Mouse (Mus musculus): Measurements from ENCODE around the gene Vars. TPM values are rescaled to one million over a fixed set of nuclear protein-coding genes. Genes with fewer than 3 reads are reported as not detected.

Gene Vars
- polyA plus RNA-seq, 1 experiment, result 43.7 TPM

GRCm38 (mm10) chr17:35016376-35016775, 15.6 kb downstream of the Vars start, which contains the start of gene Vwa7:
Vwa7 (plus strand) TSS chr17:35016579.
- H3K4me3 ChIP-seq (ENCODE audit: insufficient read depth, low read length), result no peak within 1 kb of the TSS
- no peak for TF ChIP-seq CTCF (IDR thresholded peaks at IDR 0.05; ENCODE audit: extremely low read depth, insufficient read depth, low read length)
- no peak for TF ChIP-seq POLR2A (IDR thresholded peaks at IDR 0.05; ENCODE audit: extremely low read depth, insufficient read depth, low read length)
- no peaks in the 10 kb centered on the region for H3K4me1 ChIP-seq (ENCODE audit: control insufficient read depth, insufficient read depth, low read length)
- no peak within 1 kb of the TSS for H3K27ac ChIP-seq (ENCODE audit: insufficient read depth, low read length)

DNA sequence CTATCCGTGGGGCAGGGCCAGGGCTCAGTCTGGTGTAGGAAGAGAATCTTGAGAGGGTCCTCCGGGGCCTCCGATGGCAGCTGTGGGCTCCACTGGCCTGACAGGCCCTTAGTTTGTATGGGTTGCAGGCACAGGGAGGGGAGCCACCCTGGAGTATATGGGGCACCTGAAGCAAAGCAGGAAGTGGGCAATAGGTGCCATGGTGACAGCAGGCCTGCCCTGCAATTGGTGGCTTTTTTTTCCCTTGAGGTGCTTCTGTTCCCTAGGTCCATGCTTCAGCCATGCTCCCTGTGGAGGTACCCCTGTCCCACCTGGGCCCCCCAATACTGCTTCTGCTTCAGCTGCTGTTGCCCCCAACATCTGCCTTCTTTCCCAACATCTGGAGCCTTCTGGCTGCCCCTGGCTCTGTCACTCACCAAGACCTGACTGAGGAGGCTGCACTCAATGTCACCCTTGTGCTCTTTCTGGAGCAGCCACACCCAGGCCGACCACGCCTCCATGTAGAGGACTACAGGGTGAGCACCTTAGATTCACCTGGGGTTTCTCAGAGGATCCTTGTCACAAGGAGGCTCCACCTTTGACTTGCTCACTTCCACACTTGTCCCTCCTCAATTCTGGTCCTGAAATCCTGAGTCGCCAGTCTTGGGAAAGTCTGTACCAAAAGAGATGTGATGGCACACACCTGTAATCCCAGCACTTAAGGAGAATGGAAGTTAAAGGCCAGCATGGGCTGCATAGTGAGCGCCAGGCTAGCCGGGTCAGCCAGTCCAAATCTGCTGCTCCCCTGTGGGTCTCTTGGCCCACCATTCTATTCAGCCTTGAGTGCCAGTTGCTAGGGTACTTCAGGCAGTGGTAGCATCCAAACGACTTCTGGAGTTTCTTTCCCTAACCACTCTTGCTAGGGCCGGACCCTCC, 16.3 kb downstream of the Vars start:
- no peak for TF ChIP-seq CTCF (IDR thresholded peaks at IDR 0.05; ENCODE audit: extremely low read depth, insufficient read depth, low read length)
- TF ChIP-seq POLR2A (IDR thresholded peaks at IDR 0.05; ENCODE audit: extremely low read depth, insufficient read depth, low read length), result no peak
- no peaks in the 10 kb centered on the region for H3K4me1 ChIP-seq (ENCODE audit: control insufficient read depth, insufficient read depth, low read length)
- H3K27ac ChIP-seq (ENCODE audit: insufficient read depth, low read length), result no peak overlapping the region
- H3K4me3 ChIP-seq (ENCODE audit: insufficient read depth, low read length), result no peak overlapping the region

GRCm38 (mm10) chr17:35017706-35018030, 16.9 kb downstream of the Vars start:
- Histone ChIP-seq H3K27ac (ENCODE audit: insufficient read depth, low read length) (no peak overlapping the region), H3K4me1 (ENCODE audit: control insufficient read depth, insufficient read depth, low read length) (no peaks in the 10 kb centered on the region), H3K4me3 (ENCODE audit: insufficient read depth, low read length) (no peak overlapping the region)
- TF ChIP-seq POLR2A (IDR thresholded peaks at IDR 0.05; ENCODE audit: extremely low read depth, insufficient read depth, low read length) (no peak), CTCF (IDR thresholded peaks at IDR 0.05; ENCODE audit: extremely low read depth, insufficient read depth, low read length) (no peak)

DNA sequence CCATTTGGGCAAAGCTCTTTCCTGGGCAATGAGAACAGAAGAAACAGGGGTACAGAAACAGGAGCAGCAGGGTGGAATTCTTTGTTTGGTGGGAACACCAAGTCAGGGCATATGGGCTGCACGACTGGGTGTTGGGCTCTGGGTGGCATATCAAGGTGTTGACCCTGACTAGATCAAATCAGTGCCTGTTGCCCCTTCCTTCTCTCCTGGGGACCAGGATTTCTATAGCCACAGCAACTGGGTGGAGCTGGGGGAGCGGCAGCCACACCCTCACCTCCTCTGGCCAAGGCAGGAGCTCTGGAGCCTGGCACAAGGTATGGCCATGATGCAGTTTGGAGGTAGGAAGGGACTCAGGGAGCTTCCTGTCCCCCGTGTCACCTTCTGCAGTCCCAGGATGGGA, 17.4 kb downstream of the Vars start:
- TF ChIP-seq CTCF (IDR thresholded peaks at IDR 0.05; ENCODE audit: extremely low read depth, insufficient read depth, low read length), result no peak
- no peak for TF ChIP-seq POLR2A (IDR thresholded peaks at IDR 0.05; ENCODE audit: extremely low read depth, insufficient read depth, low read length)
- Histone ChIP-seq H3K27ac (ENCODE audit: insufficient read depth, low read length) (no peak overlapping the region), H3K4me1 (ENCODE audit: control insufficient read depth, insufficient read depth, low read length) (no peaks in the 10 kb centered on the region), H3K4me3 (ENCODE audit: insufficient read depth, low read length) (no peak overlapping the region)

DNA sequence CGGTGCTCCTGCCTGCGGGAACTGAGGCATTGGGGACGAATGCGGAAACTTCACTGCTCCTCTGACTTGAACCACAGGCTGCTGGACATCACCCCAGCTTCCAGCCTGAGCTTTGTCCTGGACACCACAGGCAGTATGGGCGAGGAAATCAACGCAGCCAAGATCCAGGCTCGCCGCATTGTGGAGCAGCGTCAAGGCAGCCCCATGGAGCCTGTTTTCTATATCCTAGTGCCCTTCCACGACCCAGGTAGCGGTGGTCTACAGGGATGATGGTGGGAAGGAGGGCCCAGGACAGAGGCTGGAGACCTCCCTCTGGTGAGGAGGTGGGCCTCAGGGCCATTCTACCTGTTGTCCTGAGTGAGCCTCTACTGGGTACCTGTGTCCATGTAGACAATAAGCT, 19.1 kb downstream of the Vars start:
- H3K27ac ChIP-seq (ENCODE audit: insufficient read depth, low read length), result no peak overlapping the region
- H3K4me3 ChIP-seq (ENCODE audit: insufficient read depth, low read length), result no peak overlapping the region
- TF ChIP-seq POLR2A (IDR thresholded peaks at IDR 0.05; ENCODE audit: extremely low read depth, insufficient read depth, low read length), result no peak
- TF ChIP-seq CTCF (IDR thresholded peaks at IDR 0.05; ENCODE audit: extremely low read depth, insufficient read depth, low read length), result no peak
- no peaks in the 10 kb centered on the region for H3K4me1 ChIP-seq (ENCODE audit: control insufficient read depth, insufficient read depth, low read length)

DNA sequence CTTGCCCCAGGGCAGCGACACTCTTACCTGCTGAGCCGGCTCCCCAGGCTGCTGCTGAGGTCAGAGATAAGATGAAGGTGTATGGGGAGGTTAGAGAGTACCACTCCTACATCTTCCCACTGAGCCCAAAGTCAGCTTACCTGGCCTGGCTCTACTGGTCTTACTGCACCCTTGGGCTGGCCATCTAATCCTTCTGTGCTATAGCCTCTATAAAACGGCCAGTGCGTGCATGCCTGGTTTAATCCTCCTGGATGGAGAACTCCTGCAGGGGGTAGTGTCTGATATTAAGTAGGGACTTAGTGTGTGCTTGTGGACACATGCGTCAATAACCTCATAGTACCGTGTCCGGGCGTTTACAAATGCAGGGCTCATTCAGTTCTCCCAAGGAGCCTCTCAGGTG, 19.8 kb downstream of the Vars start:
- Histone ChIP-seq H3K4me1 (ENCODE audit: control insufficient read depth, insufficient read depth, low read length) (no peaks in the 10 kb centered on the region), H3K4me3 (ENCODE audit: insufficient read depth, low read length) (no peak overlapping the region), H3K27ac (ENCODE audit: insufficient read depth, low read length) (no peak overlapping the region)
- TF ChIP-seq POLR2A (IDR thresholded peaks at IDR 0.05; ENCODE audit: extremely low read depth, insufficient read depth, low read length) (no peak), CTCF (IDR thresholded peaks at IDR 0.05; ENCODE audit: extremely low read depth, insufficient read depth, low read length) (no peak)

DNA sequence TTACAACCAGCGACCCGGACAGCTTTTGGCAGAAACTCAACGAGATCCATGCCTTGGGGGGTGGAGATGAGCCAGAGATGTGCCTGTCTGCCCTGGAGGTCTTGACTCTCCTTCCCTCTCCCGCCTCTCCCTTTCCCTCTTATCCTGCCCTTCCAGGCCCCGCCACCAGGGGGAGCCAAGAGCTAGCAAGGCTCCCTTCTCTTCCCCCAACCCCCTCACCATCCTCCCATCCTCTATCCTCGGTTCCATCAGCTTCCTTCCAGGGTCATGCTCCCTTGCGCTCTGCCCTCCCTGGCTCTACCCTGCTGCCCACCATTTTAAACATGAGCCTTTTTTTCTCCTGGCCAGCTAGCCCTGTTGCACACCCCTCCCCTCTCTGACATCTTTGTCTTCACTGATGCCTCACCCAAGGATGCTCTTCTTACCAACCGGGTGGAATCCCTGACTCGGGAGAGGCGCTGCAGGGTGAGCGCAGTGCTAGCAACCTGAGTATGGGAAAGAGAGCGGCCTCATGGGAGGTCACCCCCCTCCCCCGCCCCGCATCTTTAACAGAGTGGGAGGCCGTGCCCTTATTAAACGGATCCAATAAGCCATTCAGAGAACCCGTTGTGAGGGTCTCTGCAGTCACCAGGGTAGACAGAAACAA, 20.5 kb downstream of the Vars start:
- H3K4me3 ChIP-seq (ENCODE audit: insufficient read depth, low read length), result no peak overlapping the region; the same call in 1 of the 2 replicates
- H3K27ac ChIP-seq (ENCODE audit: insufficient read depth, low read length), result no peak overlapping the region
- no peak for TF ChIP-seq POLR2A (IDR thresholded peaks at IDR 0.05; ENCODE audit: extremely low read depth, insufficient read depth, low read length)
- TF ChIP-seq CTCF (IDR thresholded peaks at IDR 0.05; ENCODE audit: extremely low read depth, insufficient read depth, low read length), result peak; percentile 93
- H3K4me1 ChIP-seq (ENCODE audit: control insufficient read depth, insufficient read depth, low read length), result no peaks in the 10 kb centered on the region

- no peak for TF ChIP-seq CTCF (IDR thresholded peaks at IDR 0.05; ENCODE audit: extremely low read depth, insufficient read depth, low read length)
- no peak for TF ChIP-seq POLR2A (IDR thresholded peaks at IDR 0.05; ENCODE audit: extremely low read depth, insufficient read depth, low read length)
- no peak overlapping the region for H3K27ac ChIP-seq (ENCODE audit: insufficient read depth, low read length)
These were observed 21.2 kb downstream of the Vars start for GRCm38 (mm10) chr17:35021842-35022477.

GRCm38 (mm10) chr17:35022541-35023060, 21.8 kb downstream of the Vars start:
- Histone ChIP-seq H3K4me1 (ENCODE audit: control insufficient read depth, insufficient read depth, low read length) (no peaks in the 10 kb centered on the region), H3K27ac (ENCODE audit: insufficient read depth, low read length) (no peak overlapping the region), H3K4me3 (ENCODE audit: insufficient read depth, low read length) (no peak overlapping the region)
- TF ChIP-seq CTCF (IDR thresholded peaks at IDR 0.05; ENCODE audit: extremely low read depth, insufficient read depth, low read length), result no peak
- TF ChIP-seq POLR2A (IDR thresholded peaks at IDR 0.05; ENCODE audit: extremely low read depth, insufficient read depth, low read length), result no peak

More at GRCm38 (mm10) chr17:35021842-35022477, 21.2 kb downstream of the Vars start:
- no peaks in the 10 kb centered on the region for H3K4me1 ChIP-seq (ENCODE audit: control insufficient read depth, insufficient read depth, low read length)
- no peak overlapping the region for H3K4me3 ChIP-seq (ENCODE audit: insufficient read depth, low read length)

All from cortical plate, adult 2 months (tissue).